Mouse (Mus musculus) ES-Bruce4 (cell line): ENCODE measurements around the gene Slc22a21.

Experiments used
- CTCF ChIP-seq: IDR thresholded peaks from one replicate; pipeline ENCODE4 v1.8.1; 2011; ENCODE audit warnings: low read depth, low read length
- EP300 ChIP-seq: IDR thresholded peaks from 2 replicates; pipeline ENCODE4 v1.6.1; 2011; ENCODE audit warnings: low read depth, low read length; ENCODE audit not compliant: insufficient read depth
- POLR2A ChIP-seq: IDR thresholded peaks from one replicate; pipeline ENCODE4 v1.8.1; 2011; ENCODE audit warnings: low read length; ENCODE audit not compliant: insufficient read depth

- TF ChIP-seq CTCF (no peak), POLR2A (no peak), EP300 (no peak)
Observed at GRCm38 (mm10) chr11:53904534-53904925, 75.6 kb downstream of the Slc22a21 start.
